Mouse (Mus musculus): ENCODE results near the gene Pappa.

The Pappa gene

DNA sequence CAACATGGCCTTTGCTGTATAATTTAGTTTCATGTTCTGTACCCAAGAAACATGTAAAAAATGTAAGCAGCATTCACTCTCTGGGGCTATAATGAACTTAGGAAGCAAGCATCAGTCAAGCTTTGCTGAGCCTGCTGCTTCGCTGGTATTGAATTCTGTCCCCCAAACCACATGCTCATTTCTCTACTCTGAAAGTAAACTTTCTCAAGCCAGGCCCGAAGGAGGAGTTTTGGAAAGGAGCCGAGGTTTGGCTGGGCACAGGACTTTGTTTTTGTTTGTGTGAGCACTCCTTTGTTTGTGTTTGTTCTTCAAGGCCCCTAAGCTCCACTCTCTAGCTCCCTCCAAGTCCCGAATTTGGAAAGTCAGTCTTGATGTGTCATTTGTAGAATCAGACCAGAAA lies 148.3 kb downstream of the Pappa start:
- DNase-seq (ENCODE audit: low read depth), result no peak

DNA sequence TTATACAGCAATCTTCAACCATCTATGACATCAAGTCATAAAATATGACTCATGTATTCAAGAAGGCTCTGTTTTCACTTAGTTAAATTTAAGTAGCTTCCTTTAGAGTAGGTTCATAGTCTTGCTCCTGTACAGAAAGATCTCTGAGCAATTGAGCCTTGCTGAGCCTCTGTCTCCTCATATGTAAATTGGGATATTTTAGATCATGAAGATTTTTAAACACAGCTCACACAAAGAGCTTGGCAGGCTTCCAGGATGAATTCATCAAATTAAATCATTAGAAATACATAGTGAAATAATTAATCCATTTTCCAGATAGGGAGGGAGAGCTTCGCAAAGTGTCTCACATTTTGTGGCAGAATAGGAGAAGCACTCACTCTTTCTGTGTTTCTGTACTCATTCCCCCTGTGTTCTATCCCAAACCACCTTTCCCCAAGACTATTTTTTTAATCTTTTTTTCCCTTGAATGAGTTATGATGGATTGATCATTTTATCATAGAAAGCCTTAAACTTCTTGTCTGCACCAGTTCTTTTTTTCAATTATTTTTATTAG lies 149.4 kb downstream of the Pappa start:
- no peak for DNase-seq (ENCODE audit: low read depth)

DNA sequence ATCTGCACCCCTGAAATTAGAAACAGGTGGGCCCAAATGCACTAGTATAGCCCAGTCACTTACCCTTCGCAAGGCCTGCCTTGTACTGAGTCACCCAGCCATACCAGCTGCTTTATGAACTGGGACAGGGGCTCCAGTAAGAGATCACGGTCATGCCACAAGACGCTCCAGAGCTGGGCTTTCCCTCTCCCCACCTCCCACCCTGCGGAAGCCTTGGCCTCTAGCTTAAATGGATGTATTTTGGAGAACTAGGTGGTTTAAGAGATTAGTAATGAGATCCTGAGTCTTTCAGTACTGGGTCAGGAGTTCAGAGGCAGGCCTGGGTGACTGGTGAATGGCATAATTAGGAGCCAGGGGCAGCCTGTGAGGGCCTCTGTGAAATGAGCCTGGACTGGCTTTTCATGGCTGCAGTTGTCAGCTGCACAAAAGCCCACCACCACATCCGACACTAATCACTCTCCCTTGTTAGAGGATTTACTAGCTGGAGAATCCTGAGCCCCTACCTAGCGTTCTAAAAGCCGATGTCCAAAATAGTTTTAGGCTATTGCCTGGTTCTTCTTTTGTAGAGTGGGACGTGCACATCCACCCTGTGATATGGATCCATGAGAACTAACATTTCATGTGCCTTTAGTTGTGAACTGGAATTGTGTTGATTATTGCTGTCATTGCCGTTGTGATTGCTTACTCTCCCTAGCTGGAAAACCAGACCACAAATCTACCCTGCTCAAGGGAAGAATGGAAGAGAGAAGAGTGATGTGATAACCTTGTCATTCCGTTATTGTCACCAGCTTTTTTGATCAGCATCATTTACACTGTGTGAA lies 154.7 kb downstream of the Pappa start:
- DNase-seq (ENCODE audit: low read depth), result no peak

GRCm38 (mm10) chr4:65279272-65279653 lies 155.3 kb downstream of the Pappa start:
- no peak for DNase-seq (ENCODE audit: low read depth)

DNA sequence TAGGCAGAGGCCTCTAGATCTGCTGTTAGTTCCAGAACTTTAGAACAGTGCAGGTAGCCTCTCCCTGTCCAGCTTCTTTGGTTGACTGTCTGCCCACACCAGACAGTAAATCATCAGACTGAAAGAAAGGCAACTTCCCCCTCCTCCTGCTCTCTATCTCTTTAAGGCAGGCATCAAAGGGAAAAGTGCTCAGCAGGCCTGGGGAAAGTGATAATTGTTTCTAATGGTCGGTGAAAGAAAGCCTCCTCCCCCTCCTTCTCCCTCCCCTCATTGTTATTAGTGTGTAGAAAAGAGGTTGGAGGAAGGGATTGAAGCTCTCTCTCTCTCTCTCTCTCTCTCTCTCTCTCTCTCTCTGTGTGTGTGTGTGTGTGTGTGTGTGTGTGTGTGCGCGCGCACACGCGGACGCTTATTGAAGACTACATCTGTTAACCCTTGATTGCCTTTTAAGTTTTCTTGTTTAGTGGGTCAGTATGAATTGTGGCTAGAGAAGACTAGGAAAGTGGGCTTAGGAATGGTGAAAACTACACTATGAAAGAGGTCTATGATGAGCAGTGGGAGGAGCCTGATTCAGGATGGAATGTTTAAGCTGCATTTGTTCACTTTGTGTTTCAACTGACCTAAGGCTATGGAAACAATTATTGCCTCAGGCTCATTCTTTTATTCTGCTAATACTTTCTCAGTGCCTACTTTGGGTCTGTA lies 156.2 kb downstream of the Pappa start:
- DNase-seq (ENCODE audit: low read depth), result peak; percentile 30

DNA sequence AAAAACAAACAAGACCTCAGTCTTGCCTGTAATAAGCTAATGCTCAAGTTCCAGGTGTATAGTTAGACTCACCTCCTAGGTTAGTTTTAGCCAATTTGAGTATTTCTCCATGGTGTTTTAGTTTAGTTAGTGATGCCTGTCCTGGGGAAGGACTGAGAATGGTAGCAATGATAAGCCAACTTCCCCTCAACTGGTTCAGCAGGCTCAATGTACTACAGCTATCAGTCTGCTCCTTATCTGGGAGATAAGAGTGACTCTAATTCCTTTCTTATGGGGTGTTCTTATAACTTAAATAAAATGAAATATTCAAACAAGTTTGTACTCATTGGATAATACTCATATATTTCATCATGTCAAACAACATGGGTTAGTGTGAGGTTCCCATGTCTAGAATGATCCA lies 156.9 kb downstream of the Pappa start:
- no peak for DNase-seq (ENCODE audit: low read depth)

DNA sequence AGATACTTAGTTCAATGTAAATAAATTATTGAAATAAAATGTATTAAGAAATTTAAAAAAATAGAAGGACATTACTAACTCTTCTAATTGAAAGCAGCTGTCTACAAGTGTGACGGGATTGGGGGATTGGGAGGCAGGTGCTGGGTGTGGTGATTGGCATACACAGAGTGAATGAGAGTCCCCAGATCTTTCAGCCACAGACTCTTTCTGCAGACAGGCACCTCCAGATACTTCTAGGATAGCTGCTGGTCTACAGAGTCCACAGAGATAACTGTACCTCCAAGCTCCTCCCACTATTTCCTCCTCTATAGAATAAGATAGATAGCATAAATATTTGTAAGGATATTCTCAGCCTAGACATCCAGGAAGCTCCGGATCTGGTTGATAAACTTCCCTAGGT lies 159.6 kb downstream of the Pappa start:
- DNase-seq (ENCODE audit: low read depth), result no peak

GRCm38 (mm10) chr4:65285165-65285564 lies 161.2 kb downstream of the Pappa start:
- no peak for DNase-seq (ENCODE audit: low read depth)

GRCm38 (mm10) chr4:65289247-65289646 lies 165.3 kb downstream of the Pappa start:
- no peak for DNase-seq (ENCODE audit: low read depth)

GRCm38 (mm10) chr4:65295741-65296140 lies 171.8 kb downstream of the Pappa start:
- no peak for DNase-seq (ENCODE audit: low read depth)

GRCm38 (mm10) chr4:65296356-65296967 lies 172.5 kb downstream of the Pappa start:
- no peak for DNase-seq (ENCODE audit: low read depth)

DNA sequence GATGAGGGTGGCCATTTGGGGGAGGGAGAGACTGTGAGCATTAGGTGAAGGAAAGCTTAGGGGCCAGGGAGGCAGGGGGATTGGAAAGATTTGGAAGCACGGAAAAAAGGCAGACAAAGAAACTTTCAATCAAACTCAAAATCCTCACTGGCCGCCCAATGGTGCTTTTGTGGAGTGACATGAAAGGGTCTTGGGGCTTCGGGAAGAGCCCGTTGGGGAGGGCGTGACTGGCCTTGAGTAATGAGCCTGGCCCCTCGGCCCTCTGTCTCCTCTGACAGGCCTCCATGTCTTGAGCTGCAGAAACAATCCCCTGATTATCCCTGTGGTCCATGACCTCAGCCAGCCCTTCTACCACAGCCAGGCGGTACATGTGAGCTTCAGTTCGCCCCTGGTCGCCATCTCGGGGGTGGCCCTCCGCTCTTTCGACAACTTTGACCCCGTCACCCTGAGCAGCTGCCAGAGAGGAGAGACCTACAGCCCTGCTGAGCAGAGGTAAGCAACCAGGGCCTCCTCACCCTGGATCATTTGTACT lies 173.1 kb downstream of the Pappa start:
- DNase-seq (ENCODE audit: low read depth), result no peak

- no peak for DNase-seq (ENCODE audit: low read depth)
These were observed 174.5 kb downstream of the Pappa start for GRCm38 (mm10) chr4:65298212-65299181.

GRCm38 (mm10) chr4:65299365-65299764 lies 175.4 kb downstream of the Pappa start:
- DNase-seq (ENCODE audit: low read depth), result no peak

DNA sequence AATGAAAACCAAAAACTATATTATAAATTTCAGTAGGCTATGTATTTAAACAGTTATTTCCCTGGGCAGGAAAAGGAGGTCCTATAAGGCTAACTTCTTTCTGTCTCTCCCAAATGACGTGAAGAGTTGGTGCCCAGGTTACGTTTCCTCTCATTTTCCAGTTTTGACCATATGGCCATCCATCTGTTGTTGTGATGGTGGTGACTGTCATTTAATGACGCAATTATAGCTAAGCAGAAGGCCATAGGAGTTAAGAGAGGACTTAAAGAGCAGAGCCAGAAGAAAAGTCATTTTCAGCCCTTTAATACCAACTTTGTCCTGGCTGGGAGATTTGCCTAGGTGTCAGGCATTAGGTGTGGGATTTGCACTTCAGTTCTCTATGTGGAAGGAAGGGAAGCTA lies 176.5 kb downstream of the Pappa start:
- DNase-seq (ENCODE audit: low read depth), result no peak

DNA sequence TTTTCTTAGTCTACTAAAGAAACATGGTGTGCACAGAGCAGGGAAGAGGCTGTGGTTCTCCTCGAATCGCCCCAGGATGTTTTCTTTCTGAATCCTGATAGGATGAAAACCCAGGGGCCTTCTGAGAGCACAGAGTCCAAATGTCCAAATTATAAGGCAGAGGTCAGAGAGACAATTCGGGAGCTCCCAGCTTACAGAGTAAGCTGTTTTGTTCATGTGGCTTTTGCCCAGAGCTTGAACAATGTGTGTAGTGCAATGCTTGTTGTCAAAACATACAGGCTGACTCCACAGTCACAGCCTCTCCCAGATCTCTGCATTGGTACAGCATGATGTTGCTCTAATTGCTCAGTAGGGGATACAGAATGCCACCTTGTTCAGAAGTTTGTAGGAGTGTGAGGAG lies 178.7 kb downstream of the Pappa start:
- DNase-seq (ENCODE audit: low read depth), result no peak

- DNase-seq (ENCODE audit: low read depth), result no peak
These were observed 194.0 kb downstream of the Pappa start for GRCm38 (mm10) chr4:65317877-65318525.

DNA sequence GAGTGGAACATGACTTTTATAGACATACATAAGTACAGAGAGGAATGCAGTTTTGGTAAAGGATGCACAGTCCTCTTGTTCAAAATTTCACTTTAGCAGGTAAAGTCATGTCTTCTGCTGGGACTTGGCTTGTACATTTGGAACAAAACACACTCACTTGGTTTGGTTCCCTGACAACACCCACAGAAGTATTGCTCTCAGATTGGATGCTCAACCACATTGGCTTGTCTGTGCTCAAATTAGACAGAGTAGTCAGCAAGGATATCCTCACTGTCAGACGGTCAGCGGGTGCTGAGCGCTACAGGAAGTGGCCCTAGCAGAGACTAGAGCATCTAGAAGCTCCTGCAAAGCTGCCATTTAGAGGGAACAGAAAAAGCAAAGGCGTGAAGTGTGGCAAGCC lies 197.4 kb downstream of the Pappa start:
- DNase-seq (ENCODE audit: low read depth), result no peak

DNA sequence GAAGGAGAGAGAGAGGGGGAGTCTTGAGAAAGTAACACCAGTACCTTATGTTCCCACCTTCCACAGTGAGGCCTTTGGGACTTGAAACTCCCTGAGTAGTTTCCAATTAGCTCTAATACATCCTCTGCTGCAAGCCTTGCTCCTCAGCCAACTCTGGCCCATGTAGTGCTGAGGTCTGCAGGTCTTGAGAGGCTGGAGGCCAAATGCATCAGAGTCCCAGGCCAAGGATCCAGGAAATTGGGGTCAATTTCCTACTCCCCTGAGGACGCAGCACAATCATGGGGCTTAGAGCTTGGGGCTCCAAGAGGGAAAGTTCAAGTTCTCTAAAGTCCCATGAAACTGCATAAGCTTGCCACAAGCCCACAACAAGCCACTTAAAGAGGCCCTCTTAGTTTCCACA lies 198.0 kb downstream of the Pappa start:
- DNase-seq (ENCODE audit: low read depth), result no peak

- no peak for DNase-seq (ENCODE audit: low read depth)
These were observed 201.8 kb downstream of the Pappa start for GRCm38 (mm10) chr4:65325816-65326215.
